Mouse (Mus musculus): ENCODE measurements around the gene Brms1. TPM values are rescaled to one million over a fixed set of nuclear protein-coding genes. Genes with fewer than 3 reads are reported as not detected.

Gene Brms1
- total and polyA plus RNA-seq, 3 experiments = 22.8 to 50.9 (median 36.3) TPM

DNA sequence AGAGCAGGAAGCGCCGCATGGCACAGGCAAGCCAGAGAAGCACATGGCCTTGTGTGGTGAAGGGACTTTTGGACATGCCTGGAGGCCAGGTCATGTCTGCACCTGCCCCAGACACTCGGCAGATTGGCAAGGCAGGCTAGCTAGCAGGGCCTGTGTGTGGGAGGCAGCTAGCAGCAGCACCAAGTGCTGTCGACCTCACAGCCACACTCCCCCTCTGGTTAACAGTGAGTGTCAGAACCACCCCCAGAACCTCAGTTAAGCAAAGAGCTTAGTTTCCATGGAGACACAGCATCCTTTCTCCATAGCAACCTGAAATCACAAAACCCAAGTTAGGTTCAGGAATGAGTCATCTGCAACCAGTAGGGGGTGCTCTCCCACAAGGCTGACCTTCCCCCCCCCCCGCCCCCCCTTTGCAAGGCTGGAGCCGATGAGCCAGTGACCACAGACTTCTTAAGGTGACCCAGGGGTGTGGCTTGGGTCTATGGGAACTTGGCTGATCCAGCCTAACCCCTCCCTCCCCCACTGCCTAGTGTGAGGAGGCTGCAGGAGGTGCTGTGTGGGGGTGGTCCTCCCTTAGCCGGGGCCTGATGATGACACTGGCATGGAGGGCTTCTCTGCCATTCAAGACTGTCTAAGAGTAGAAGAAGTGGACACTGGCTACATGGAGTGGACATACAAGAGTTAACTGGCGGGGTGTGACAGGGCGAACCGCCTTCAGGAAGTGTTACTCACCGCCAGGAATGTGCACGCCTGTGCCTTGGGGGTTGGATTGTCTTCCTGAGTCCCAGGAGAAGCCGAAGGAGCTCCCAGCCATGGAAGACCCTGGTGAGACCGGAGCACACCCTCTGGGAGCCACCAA lies 9.1 kb downstream of the Brms1 start, which contains the start of gene Rin1:
TSS of gene Rin1 (plus strand) at position 435 of the 859 bp plus-strand sequence.
- peak within 1 kb of the TSS; percentile 31; the same call in 1 of the 2 replicates for H3K27ac ChIP-seq (ENCODE audit: insufficient read depth, low read depth)
- in situ Hi-C loops (cut with MboI; ENCODE audit: low pct_ligation_motif_present, low pct_unique_long_range_greater_than_20kb, low sequenced_read_pairs) = no loop called here
- peak; percentile 70 for DNase-seq (ENCODE audit: extremely low read depth)

GRCm38 (mm10) chr19:5051031-5051430 lies 9.9 kb downstream of the Brms1 start:
- Histone ChIP-seq H3K9me3 (replicated peaks; ENCODE audit: low read length) (no peaks in the 10 kb centered on the region), H3K4me3 (replicated peaks in 1 of 3; ENCODE audit: low read depth in 2 of 3, low read length in 2 of 3, poor library complexity in 1 of 3) (no peak overlapping the region), H3K79me2 (replicated peaks; ENCODE audit: control insufficient read depth, extremely low read depth, insufficient read depth, poor library complexity, severe bottlenecking) (no peaks in the 10 kb centered on the region), H3K27me3 (replicated peaks) (no peaks in the 10 kb centered on the region), H3K27ac (ENCODE audit: insufficient read depth, low read depth) (no peak overlapping the region), H3K4me1 (ENCODE audit: control insufficient read depth in 1 of 2, insufficient read depth in 2 of 2) (peaks cover 12 to 19% of the 10 kb centered on the region in 2 experiments), H3K9ac (ENCODE audit: insufficient read depth, low read depth) (no peak overlapping the region), H3K36me3 (replicated peaks in 1 of 2; ENCODE audit: control insufficient read depth in 1 of 2, insufficient read depth in 1 of 2, low read length in 1 of 2) (peaks cover 36 to 84% of the 10 kb centered on the region in 2 experiments), H3K4me2 (ENCODE audit: insufficient read depth, low read depth, poor library complexity, severe bottlenecking) (no peak overlapping the region)
- TF ChIP-seq TBP (conservative IDR thresholded peaks at IDR 0.05; ENCODE audit: low read depth, low read length) (no peak), USF1 (IDR thresholded peaks at IDR 0.05; ENCODE audit: low read depth, low read length) (no peak), MAZ (IDR thresholded peaks at IDR 0.05; ENCODE audit: low read depth, low read length) (no peak), MAX (IDR thresholded peaks at IDR 0.05; ENCODE audit: low read length) (no peak), CHD1 (IDR thresholded peaks at IDR 0.05; ENCODE audit: low read depth, low read length) (no peak), POLR2A (IDR thresholded peaks at IDR 0.05; ENCODE audit: low read depth, low read length) (no peak), EP300 (IDR thresholded peaks at IDR 0.05; ENCODE audit: low read length) (no peak), USF2 (conservative IDR thresholded peaks at IDR 0.05; ENCODE audit: low read depth, low read length) (no peak)
- dilution Hi-C loops (cut with MboI; ENCODE audit: extremely low pct_ligation_motif_present, extremely low pct_unique_long_range_greater_than_20kb, low sequenced_read_pairs) (no loop called here), in situ Hi-C loops (cut with MboI; ENCODE audit: low pct_ligation_motif_present, low pct_unique_long_range_greater_than_20kb, low sequenced_read_pairs) (no loop called here)
- DNase-seq (ENCODE audit: extremely low read depth) = no peak

More for the DNA sequence above, 9.1 kb downstream of the Brms1 start, which contains the start of gene Rin1:
- Histone ChIP-seq H3K9ac (ENCODE audit: insufficient read depth, low read depth) (no peak within 1 kb of the TSS), H3K4me2 (ENCODE audit: insufficient read depth, low read depth, poor library complexity, severe bottlenecking) (no peak within 1 kb of the TSS), H3K4me3 (replicated peaks in 1 of 3; ENCODE audit: low read depth in 2 of 3, low read length in 2 of 3, poor library complexity in 1 of 3) (no peak within 1 kb of the TSS), H3K9me3 (replicated peaks; ENCODE audit: low read length) (no peaks in the 10 kb centered on the region), H3K27me3 (replicated peaks) (no peaks in the 10 kb centered on the region), H3K4me1 (ENCODE audit: control insufficient read depth in 1 of 2, insufficient read depth in 2 of 2) (peaks cover 12 to 19% of the 10 kb centered on the region in 2 experiments), H3K79me2 (replicated peaks; ENCODE audit: control insufficient read depth, extremely low read depth, insufficient read depth, poor library complexity, severe bottlenecking) (no peaks in the 10 kb centered on the region), H3K36me3 (replicated peaks in 1 of 2; ENCODE audit: control insufficient read depth in 1 of 2, insufficient read depth in 1 of 2, low read length in 1 of 2) (peaks cover 42 to 89% of the 10 kb centered on the region in 2 experiments)
- TF ChIP-seq ETS1 (conservative IDR thresholded peaks at IDR 0.05; ENCODE audit: low read depth, low read length) = no peak
- TF ChIP-seq MAX (IDR thresholded peaks at IDR 0.05; ENCODE audit: low read length) = peak; percentile 75
- no peak for TF ChIP-seq MEF2A (IDR thresholded peaks at IDR 0.05; ENCODE audit: borderline replicate concordance, low read depth, low read length)
- TF ChIP-seq RAD21 (IDR thresholded peaks at IDR 0.05; ENCODE audit: low read depth, low read length) = peak; percentile 5
- peak; percentile 76 for TF ChIP-seq IRF4 (IDR thresholded peaks at IDR 0.05; ENCODE audit: low read depth, low read length)
- no peak for TF ChIP-seq TBP (conservative IDR thresholded peaks at IDR 0.05; ENCODE audit: low read depth, low read length)
- TF ChIP-seq SIN3A (IDR thresholded peaks at IDR 0.05; ENCODE audit: low read length) = 0 out of 2 replicates have a peak, but pooled peaks have one; percentile 33
- TF ChIP-seq CTCF (conservative IDR thresholded peaks at IDR 0.05 in 1 of 2, IDR thresholded peaks at IDR 0.05 in 1 of 2; ENCODE audit: low read depth in 2 of 2, low read length in 2 of 2) = peak in 1 of 2 experiments; percentile 58; a peak in 2 of 4 replicates
- peak; percentile 73 for TF ChIP-seq MXI1 (IDR thresholded peaks at IDR 0.05; ENCODE audit: low read depth, low read length)
- TF ChIP-seq MAZ (IDR thresholded peaks at IDR 0.05; ENCODE audit: low read depth, low read length) = 0 out of 2 replicates have a peak, but pooled peaks have one; percentile 45
- peak; percentile 80 for TF ChIP-seq MYC (IDR thresholded peaks at IDR 0.05; ENCODE audit: low read depth, low read length)
- no peak for TF ChIP-seq BHLHE40 (IDR thresholded peaks at IDR 0.05; ENCODE audit: low read depth, low read length)
- TF ChIP-seq GABPA (IDR thresholded peaks at IDR 0.05; ENCODE audit: insufficient replicate concordance, low read depth, low read length) = no peak
- dilution Hi-C loops (cut with MboI; ENCODE audit: extremely low pct_ligation_motif_present, extremely low pct_unique_long_range_greater_than_20kb, low sequenced_read_pairs) = no loop called here

Measured in CH12.LX (cell line).